In genomic region chr2:117139977-117140376, GRCm38 (mm10) we compare ENCODE assay signal across 19 mouse cellular contexts. TPM values are rescaled to one million over a fixed set of nuclear protein-coding genes. Genes with fewer than 3 reads are reported as not detected.
DNase-seq lines count a peak whose midpoint lies in the region; ATAC-seq and TF ChIP-seq lines count a peak whose summit lies in the region.
"Had no signal": no experiment of that assay in that cellular context is flagged by ENCODE, and none has a peak within 500 bp of the region (broad histone marks: within the 10 kb centered on the region; RNA-seq: fewer than 3 reads in every experiment).

No protein-coding gene starts in this region.

- H3K27me3 ChIP-seq in myocyte (ENCODE audit: control insufficient read depth, insufficient read depth, insufficient read length): no peaks in the 10 kb centered on the region
- H3K27me3 ChIP-seq in hindbrain, embryonic 12.5 days: no peaks in the 10 kb centered on the region
- H3K27me3 ChIP-seq: CH12.LX, Patski had no signal

- no peaks in the 10 kb centered on the region for H3K9me3 ChIP-seq in hindbrain, embryonic 12.5 days (replicated peaks)
- H3K9me3 ChIP-seq: G1E had no signal

- H3K36me3 ChIP-seq in myocyte (ENCODE audit: control insufficient read depth, insufficient read depth): no peaks in the 10 kb centered on the region
- H3K36me3 ChIP-seq in hindbrain, embryonic 12.5 days: no peaks in the 10 kb centered on the region

- TF ChIP-seq POLR2A in myocyte (IDR thresholded peaks at IDR 0.05; ENCODE audit: insufficient read length, low read depth): no peak

- no peak overlapping the region for H3K4me3 ChIP-seq in myocyte
- no peak overlapping the region for H3K4me3 ChIP-seq in hindbrain, embryonic 12.5 days

- H3K9ac ChIP-seq in hindbrain, embryonic 12.5 days: no peak overlapping the region

- H3K4me1 ChIP-seq in hindbrain, embryonic 12.5 days: no peaks in the 10 kb centered on the region

- H3K79me2 ChIP-seq in myocyte (ENCODE audit: control insufficient read depth, insufficient read depth): peaks cover 100% of the 10 kb centered on the region

- no peak overlapping the region for H3K4me2 ChIP-seq in myocyte (ENCODE audit: low read depth)
- H3K4me2 ChIP-seq in hindbrain, embryonic 12.5 days (replicated peaks): no peak overlapping the region

- no peak overlapping the region for H3ac ChIP-seq in myocyte (ENCODE audit: control insufficient read depth, insufficient read length)

- DNase-seq in ZHBTc4 (ENCODE audit: low read depth, low spot score): peak; percentile 9
- no peak for DNase-seq in right cerebral cortex, postnatal 4 days
- DNase-seq: adrenal gland, adult 8-10 months; adrenal gland, postnatal 10 days; adrenal gland, postnatal 14 days; adrenal gland, postnatal 25 days; adrenal gland, postnatal 36 days; B cell, adult 2 months; cerebellum, adult 11 months; cerebellum, adult 11-12 months; cerebellum, adult 18-20 months; cerebellum, adult 2 months had no signal

- WGBS in hindbrain, embryonic 12.5 days: 91% methylated on average over 1 of the region's 1 CpGs

- no peak overlapping the region for H3K27ac ChIP-seq in hindbrain, embryonic 12.5 days

- no peak for ATAC-seq in hindbrain, embryonic 12.5 days (ENCODE audit: low FRiP score)
- ATAC-seq: activated CD4-positive, CD25-positive, alpha-beta regulatory T cell, adult 4 months; CD4-positive, CD25-positive, alpha-beta regulatory T cell, adult 4 months; Patski had no signal

TF ChIP-seq in myocyte, 11 proteins besides CTCF, POLR2A, EP300 and RAD21:
- no peak for TF ChIP-seq SRF (IDR thresholded peaks at IDR 0.05; ENCODE audit: control insufficient read depth, insufficient read length, low read depth)
- peak in 2 of 3 experiments; percentile 79 to 82 for TF ChIP-seq MYOD1 (IDR thresholded peaks at IDR 0.05; ENCODE audit: control insufficient read depth in 1 of 3, insufficient read length in 2 of 3, low read depth in 2 of 3)

RNA-seq across cellular contexts. Expression of gene Spred1, which starts 18.8 kb away (rescaled TPM):
- 7.1 TPM for polyA plus RNA-seq in myocyte (2012; fragmentation: generic; extraction: Trizol)
- 21.0 and 23.4 TPM in 2 replicates for polyA plus RNA-seq in hindbrain, embryonic 12.5 days (2016; fragmentation: Nextera tagmentation; extraction: Ambion mirVana)
